Mouse (Mus musculus) ovary, adult 18-20 months (tissue): ENCODE data around the gene Gm28374.
"Not testable (repeated sequence)": the region's sequence is repeated elsewhere in the genome, so short reads cannot be mapped to it uniquely, and the experiment has no call there.

ENCODE experiments used
- DNase-seq: peaks from one replicate; pipeline ENCODE4 v3.0.0; 2022; ENCODE audit warnings: low spot score, mixed read lengths

Gm28374 gene

DNA sequence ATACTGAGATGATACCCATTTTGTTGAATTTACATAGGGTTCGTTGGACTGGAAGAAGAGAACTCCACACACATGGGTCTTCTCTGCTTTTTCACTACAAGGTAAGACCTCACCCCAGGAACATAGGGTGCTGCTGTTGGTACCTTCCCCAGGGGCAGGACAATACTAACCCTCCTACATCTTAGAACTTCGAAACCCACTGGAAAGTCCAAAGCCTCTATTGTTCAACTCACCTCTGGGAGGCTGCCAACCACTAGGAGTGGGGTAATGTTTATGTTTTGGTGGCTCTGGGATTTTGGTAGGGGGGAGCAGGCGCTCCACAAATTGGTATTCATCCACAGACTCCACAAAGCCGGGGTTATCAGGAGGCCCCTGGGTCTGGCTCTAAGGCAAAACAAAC is 25.4 kb downstream of the Gm28374 start:
- no peak for DNase-seq

- DNase-seq, result no peak
Observed at GRCm38 (mm10) chr19:6054296-6054695, 27.8 kb downstream of the Gm28374 start.

DNA sequence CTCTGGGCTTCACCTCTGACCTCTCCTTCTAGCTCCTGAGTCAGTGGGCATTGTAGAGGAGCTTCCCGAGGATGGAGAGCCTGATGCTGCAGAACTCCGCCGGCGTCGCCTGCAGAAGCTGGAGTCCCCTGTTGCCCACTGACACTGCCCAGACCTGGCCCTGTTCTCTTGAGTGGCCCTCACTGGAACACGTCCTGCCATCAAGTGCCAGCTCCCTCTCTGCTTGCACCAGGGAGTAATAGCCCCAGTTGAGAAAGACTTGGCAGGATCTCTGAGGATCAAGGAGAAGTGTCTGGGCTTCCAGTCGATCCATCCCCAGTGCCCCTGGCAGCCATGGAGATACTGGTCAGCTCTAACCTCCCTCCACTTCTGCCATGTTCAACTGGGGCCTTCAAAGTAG is 29.5 kb downstream of the Gm28374 start:
- DNase-seq, result no peak

DNA sequence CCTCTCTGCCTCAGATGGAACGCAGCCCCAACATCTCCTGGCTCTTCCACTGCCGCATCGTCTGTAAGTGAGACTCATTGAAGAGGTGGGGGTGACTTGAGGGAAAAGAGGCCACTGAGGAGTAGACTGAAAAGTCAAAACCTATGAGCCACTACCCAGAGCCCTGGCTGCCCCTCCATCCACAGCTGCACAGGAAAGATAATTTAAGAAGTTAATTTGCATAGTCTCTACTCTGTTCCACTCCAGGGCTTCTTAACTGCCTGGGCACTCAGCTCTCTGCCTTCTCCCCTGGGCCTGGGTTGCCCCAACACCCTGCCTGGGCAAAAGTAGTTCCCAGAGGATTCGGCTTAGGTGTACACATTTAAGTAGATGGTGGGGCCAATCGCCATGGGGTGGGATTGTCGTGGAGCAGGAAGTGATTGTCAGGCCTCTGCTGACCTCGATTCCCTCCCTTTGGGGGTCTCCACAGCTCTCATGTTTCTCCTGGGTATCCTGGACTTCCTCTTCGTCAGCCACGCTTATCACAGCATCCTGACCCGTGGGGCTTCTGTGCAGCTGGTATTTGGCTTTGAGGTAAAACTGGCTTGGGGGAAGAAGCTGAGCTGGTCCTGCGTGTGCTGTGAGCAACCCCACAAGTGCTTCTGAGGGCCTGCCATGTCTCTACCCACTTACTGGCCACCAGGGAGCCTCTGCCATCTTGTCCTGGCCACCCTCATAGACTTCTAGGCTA is 33.2 kb downstream of the Gm28374 start:
- DNase-seq, result no peak

- no peak for DNase-seq
Observed at GRCm38 (mm10) chr19:6047899-6048166, 34.2 kb downstream of the Gm28374 start.

- DNase-seq, result no peak
Observed at GRCm38 (mm10) chr19:6047154-6047898, 34.7 kb downstream of the Gm28374 start.

DNA sequence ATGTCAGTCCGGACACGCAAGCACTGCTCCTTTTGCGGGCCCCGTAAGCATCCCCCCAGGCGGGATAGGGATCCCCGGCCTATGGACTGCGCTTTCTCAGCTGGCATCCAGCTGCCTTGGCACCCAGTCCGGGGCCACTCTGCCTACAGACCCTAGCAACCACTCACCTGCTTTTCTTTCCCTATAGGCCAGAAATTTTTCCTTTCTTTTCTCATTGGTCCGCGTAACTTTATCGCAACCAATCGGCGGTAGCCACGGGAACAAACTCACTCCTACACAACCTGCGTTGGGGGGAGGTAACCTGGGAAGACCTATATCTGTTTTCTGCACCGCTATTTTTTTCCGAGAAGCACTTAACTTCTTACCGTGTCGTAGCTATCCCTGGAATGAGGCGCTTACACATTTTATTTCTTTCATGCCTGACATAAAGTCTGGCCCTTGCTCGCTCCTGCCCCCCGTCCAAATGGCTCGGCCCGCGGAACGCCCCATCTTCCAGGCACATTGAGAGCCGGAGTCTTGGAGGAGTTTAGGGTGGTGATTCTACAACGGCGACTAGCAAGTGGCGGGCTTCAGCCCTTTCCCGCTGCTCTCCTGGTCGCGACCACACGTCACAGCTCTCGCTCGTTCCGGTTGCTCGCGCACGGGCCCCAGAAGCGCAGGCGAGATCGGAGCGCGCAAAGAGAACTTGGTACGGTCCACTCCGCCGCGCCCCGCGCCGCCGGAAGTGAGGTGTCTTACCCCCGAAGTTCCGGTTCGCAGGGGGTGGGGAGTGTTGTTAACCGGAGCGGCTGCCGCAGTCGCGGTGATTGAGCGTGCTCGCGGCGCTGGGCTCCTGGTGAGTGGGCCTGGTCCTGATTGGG is 35.5 kb downstream of the Gm28374 start, which contains the start of gene Syvn1:
Syvn1 (plus strand) TSS at position 283 of the 860 bp plus-strand sequence.
- peak; percentile 88 for DNase-seq

- DNase-seq, result no peak
Observed at GRCm38 (mm10) chr19:6045366-6046293, 36.4 kb downstream of the Gm28374 start.

DNA sequence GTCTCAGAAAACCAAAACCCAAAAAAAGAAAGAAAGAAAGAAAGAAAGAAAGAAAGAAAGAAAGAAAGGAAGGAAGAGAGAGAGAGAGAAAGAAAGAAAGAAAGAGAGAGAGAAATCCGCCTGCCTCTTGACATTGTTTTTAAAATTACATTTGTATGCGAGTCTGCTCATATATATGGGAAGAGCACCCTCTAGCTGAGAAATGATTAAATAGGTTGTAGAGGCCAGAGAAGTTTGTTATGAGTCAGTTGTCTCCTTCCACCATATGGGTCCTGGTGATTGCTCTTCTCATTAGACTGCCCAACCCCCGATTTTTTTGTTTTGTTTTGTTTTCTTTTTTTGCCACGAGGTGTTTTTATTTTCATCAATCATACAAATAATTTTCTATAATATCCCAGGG is 38.0 kb downstream of the Gm28374 start:
- not testable (repeated sequence) for DNase-seq

- no peak for DNase-seq
Observed at GRCm38 (mm10) chr19:6042293-6042692, 39.8 kb downstream of the Gm28374 start.

- no peak for DNase-seq
Observed at GRCm38 (mm10) chr19:6040002-6040401, 42.1 kb downstream of the Gm28374 start.

GRCm38 (mm10) chr19:6038326-6038725 is 43.7 kb downstream of the Gm28374 start:
- DNase-seq, result no peak

DNA sequence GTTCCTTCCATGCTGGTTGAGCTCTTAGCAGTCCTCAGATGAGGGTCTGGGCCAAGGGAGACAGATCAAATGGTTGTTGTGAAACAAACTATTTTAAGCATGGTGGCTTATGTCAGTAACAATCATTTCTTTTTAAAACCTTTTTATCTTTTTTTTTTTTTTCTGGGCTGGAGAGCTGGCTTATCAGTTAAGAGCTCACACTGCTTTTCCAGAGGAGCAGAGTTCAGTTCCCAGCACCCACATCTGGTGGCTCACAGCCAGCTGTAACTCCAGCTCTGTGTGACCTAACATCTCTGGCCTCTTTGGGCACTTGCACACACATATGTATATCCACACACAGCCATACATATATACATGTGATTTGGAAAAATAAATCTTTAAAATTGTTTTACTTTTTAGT is 44.4 kb downstream of the Gm28374 start:
- DNase-seq, result no peak

- DNase-seq, result no peak
Observed at GRCm38 (mm10) chr19:6035966-6036585, 46.0 kb downstream of the Gm28374 start.

DNA sequence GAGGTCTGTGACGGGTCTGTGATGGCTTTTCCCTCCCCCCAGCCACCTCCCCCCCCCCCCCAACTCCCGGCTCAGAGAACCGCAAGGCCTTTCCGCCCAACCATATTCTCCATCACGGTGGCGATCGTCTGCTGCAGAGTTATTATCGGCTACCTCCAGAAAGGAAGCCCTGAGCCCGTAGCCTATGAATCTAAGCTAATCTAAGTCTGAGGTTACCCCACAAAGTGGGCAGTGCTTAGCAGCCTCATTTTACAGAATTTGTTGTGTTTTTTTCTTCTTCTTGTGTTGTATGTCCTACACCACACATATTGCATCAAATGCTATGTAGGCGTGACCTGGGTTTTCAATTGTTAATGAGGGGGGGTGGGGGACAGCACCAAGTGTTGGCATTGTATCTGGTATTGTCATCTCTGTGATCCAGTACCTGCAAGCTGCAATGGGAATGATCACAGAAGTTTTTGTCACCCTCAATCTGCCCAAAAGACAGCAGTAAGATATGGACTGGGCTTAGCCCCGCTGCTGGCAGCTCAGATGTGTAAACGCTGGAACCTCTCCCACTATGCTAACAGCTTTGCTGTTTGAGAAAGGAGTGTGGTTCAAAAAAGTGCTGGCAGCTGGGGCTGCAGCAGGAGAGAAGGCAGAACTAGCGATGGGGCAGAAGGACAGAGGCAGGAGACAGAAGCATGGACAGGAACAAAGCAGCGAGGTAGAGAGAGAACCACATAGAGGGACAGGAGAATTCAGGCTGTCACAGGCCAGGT is 51.4 kb downstream of the Gm28374 start:
- DNase-seq, result no peak

DNA sequence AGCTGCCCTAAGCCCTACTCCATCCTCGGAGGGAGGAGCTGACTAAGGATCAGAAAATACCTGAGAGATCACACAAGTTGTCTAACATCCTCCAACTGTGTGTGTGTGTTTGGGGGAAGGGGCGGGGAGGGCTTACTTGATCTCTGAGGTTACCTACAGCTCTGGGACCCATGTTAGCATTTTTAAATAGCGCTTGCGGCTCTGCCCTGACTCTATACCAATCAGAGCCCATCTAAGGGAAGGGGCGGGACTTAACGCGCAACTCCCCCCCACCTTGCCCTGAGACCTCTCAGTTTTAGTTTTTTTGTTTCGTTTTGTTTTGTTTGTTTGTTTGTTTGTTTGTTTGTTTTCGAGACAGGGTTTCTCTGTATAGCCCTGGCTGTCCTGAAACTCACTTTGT is 52.6 kb downstream of the Gm28374 start:
- DNase-seq, result no peak

DNA sequence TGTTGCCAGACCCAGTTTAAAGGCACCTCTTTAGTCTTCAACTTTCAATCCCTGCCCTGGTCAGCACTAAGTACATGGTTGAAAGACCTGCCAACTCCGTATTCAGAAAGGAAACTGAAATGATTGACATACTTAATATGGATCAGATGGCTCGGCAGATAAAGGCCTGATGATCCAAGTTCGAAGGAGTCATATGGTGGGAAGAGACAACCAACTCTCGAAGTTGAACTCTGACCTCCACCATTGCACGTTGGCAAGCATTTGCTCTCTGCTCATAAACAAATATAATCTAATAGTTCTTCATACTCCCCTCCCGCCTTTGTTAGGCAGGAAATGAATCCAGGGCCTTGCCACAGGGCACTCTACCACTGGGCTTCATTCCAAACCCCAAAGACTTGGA is 53.1 kb downstream of the Gm28374 start:
- DNase-seq, result no peak
